Mouse (Mus musculus): Measurements from ENCODE around the gene Chd6.

Gene Chd6

DNA sequence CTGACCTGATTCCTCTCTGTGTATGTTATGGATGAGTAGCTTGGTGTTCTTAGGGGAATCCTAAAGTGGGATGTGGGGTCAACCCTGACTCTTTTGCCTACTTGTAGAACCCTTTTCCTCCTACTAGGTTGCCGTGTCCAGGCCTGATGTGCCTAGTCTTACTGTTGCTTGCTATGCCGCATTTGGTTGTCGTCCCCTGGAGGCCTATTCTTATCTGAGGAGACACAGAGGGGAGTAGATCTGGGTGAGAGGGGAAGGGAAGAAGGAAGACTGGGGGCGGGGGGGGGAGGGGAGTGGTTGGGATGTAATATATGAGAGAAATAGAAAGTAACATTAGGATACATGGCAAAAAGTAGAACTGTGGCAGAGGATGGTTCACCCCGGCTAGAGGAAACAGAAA lies 33.3 kb downstream of the Chd6 start:
- no peak for DNase-seq (ENCODE audit: low spot score in 2 of 2)

DNA sequence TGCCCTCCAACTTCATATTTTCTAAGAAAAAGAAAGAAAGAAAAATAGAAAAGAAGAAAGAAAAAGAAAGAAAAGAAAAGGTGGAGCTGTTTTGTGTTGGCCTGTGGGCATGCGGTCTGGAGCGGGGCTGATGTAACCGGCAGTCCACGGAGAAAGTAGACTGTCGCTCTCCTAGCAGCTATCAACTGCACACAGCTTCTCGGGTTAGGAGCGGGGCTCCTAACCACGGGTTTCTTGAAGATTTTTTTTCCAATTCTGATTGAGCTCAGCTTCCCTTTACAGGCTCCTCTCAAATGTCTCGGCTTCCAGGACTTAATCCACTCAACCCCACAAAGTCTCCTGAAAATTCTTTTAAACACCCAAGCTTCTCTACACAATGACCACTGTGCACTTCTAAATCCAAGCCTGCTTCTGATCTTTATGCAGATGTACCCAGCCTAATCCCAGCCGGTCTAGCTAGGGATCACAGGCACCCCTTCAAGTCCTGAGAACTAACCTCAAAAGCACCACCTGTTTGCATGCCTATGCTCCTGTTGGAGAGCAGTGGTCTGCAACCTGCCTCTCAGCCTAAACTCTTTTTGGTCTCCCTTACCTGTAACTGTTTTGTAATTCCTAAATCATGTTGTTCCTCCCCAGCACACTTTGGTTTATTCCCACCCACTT lies 42.6 kb downstream of the Chd6 start:
- DNase-seq (ENCODE audit: low spot score in 2 of 2) = no peak

DNA sequence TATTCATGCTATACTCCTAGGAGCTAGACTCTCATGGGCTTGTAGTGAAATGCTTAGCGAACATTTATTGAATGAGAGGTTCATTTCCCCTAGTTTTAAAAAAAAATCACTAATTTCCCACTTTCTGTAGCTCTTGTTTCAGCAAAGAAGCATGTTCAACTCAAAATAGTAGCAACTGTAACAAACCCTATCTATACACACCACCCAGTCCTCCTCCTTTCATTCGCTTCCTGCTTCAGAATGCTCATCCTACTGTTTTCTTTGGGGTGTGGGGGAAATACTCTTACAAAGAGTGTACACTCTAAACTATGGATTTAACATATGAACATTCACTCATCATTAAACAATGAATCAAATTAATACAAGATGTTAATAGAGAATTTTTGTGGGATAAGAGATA lies 43.3 kb downstream of the Chd6 start:
- no peak for DNase-seq (ENCODE audit: low spot score in 2 of 2)

DNA sequence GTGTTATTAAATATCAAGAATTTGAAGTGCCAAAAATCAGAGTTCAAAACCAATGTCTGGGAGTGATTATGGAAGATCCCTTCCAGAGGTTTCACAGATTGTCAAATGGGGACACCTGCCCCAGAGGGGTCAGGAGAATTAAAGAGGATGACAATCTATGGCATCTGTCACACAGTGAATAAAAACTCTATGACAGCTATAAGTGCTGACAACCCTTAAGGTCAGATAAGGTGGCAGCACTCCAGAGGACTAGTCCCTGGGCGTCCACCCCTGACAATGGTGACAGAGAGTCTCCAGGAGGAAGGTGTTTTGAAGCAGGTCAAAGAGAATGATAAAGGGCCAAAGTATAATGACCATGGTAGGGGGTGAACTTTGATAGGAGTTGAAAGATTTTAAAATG lies 44.0 kb downstream of the Chd6 start:
- no peak for DNase-seq (ENCODE audit: low spot score in 2 of 2)

DNA sequence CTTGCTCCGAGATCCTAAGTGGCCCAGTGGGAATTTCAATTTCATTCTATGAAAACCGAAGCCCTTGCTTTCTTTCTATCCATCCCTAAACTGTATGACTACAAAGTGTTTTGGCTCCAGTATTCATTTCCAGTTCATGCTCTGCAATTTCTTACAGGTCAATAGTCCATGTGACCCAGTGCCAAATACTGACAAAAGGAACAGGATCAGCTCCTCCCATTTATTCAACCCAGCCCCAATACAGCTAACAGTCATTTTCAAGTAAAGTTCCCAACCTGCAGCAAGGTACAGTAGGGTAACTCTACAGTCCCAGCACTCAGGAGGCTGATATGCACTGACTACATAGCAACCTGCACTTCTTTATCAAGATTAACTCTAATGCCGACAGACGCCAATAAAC lies 50.0 kb downstream of the Chd6 start:
- DNase-seq (ENCODE audit: low spot score in 2 of 2) = no peak

DNA sequence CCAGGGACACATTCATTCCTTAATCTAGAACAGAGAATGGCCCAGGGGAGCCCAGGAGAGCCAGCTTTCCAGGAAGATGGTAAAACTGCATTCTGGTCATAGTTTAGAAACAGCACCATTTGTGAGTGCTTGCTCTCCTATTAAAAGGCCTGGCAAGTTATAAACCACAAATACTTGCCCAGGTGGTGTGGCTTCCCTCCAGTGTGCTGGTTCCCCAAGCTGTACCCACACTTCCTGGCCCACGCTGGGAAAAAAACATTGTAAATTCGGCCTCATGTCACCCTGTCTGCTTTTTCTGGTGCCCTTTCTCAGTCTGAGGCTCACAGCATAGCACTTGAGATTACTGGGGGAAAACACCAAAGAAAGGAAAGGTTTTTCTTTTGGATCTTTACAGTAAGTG lies 55.1 kb downstream of the Chd6 start:
- no peak for DNase-seq (ENCODE audit: low spot score in 2 of 2)

DNA sequence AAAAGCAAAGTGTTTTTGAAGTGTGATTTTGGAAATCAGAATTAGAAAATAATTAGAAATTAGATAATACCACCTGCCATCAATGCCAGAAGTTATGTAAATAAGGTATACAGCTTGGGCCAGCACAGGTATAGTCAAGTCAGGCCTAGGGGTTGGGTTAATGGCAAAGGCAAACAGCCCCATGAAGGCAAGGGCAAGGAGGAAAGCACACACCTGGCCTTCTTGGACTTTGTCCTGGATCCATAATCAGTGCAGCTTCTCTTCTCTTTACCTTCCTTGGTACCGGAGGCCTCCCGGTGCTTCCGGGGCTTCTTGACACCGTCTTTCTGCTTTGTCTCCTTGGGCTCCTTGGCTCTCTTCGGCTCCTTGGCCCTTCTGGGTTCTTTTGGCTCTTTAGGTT lies 56.7 kb downstream of the Chd6 start:
- DNase-seq (ENCODE audit: low spot score in 2 of 2) = no peak

DNA sequence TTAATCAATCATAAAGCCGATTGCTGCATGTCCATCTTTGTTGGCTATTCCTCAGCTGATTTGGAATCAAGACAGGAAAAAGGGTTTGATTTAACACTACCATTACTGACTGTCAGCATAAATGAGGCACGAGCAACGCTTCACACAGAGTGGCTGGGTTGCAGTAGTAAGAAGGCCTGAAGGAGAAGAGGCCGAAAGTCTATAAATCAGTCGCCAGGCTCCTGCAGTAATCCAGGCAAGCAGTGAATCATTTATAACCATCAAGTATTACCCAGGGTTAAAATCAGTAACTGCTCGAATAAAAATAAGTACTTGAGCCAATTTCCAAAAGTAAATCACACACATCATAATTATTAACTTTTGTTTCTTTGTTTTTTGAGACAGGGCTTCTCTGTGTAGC lies 59.4 kb downstream of the Chd6 start:
- DNase-seq (ENCODE audit: low spot score in 2 of 2) = no peak

DNA sequence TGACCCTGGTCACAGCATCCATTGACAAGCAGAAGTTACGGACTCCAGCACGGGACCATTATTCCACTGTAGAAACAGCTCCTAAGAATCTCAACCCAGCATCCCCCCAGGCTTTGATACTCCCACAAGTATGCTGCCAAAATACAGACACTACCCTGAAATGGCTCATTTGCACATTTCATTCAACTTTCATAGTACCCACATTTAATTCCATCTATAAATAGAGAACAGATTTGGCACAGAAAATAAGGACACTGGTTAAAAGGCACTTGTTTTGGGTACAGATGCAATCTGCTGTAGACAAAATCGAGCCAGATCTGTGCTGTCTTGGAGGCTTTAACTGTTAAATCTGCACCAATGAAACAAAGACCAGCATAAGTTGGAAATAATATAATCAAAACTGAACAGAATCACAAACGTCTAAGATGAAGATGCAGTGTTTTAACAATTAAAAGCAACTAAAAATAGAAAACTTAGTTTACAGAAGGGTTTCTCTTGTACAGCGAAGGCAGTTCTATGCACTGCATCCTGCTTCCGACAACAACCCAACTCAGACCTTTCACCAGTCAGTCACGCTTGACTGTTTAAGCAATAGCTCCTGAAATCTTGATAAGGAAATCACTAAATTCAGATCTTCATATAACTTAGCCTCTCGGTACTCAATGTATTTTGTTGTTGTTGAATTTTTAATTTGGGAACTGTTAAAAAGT lies 64.2 kb downstream of the Chd6 start:
- no peak for DNase-seq (ENCODE audit: low spot score in 2 of 2)

DNA sequence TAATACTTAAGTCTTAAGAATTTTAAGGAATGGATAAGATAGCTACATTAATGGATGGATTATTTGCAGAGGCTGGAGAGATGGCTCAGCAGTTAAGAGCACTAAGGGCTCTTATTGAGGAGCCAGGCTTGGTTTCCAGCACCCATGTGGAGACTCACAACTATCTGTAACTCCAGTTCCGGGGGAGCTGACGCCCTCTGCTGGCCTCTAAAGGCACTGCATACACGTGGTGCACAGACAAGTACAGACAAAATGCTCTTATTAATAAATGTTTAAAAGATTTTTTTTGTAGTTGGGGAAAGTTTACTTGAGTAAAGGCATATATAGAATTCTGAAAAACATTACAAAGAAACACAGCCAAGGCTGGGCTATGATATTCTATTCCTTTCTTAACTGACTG lies 66.0 kb downstream of the Chd6 start:
- no peak for DNase-seq (ENCODE audit: low spot score in 2 of 2)

DNA sequence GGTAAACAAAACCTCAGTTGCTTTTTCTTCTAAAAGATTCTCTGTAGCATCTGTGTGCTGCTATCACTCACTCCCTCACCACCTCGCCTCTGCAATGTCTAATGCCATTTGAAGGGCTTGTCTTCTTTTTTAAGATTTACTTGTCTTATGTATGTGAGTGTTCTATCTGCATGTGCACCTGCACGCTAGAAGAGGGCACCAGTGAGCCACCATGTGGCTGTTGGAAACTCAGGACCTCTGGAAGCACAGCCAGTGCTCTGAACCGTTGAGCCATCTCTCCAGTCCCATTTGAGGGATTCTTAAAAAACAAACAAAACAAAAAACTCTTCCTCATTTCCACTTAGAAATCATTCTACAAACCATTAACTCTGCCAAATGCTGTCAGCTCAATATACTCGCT lies 68.1 kb downstream of the Chd6 start:
- no peak for DNase-seq (ENCODE audit: low spot score in 2 of 2)

DNA sequence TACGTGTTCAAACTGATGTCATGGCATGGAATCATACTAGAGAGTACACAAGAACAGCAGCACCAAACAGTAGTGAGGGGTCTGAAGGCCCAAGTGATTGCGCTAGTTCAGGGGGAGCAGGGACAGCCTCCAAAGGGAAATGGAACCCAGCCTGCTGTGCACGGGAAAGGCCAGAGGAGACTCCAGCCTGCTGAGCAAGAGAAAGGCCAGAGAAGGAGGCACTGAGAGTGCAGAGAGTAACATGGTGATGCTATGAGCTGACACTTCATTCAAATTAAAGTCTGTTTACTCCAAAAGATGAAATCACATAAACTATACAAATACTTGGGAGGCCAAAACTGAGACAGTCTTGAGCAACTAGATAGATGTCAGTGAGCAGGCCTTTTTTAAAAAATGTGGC lies 71.1 kb downstream of the Chd6 start:
- DNase-seq (ENCODE audit: low spot score in 2 of 2) = no peak

DNA sequence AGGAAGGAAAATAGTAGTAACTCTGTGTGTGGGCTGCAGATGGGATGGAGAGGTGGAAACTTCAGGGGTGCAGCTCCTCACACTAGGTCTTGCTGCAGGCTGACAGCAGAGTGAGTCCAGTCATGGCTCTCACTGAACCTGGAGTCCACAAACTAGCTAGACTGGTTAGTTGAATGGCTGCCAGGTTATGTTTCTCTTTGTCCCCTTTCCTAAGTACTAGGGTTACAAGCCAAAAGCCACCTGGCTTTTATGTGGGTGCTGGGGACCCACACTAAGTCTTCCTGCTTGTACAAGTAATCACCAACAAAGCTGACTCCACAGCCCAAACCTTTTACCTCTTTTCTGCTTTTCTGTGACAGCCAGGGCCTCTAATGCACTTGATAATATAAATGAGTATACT lies 75.7 kb downstream of the Chd6 start:
- no peak for DNase-seq (ENCODE audit: low spot score in 2 of 2)

DNA sequence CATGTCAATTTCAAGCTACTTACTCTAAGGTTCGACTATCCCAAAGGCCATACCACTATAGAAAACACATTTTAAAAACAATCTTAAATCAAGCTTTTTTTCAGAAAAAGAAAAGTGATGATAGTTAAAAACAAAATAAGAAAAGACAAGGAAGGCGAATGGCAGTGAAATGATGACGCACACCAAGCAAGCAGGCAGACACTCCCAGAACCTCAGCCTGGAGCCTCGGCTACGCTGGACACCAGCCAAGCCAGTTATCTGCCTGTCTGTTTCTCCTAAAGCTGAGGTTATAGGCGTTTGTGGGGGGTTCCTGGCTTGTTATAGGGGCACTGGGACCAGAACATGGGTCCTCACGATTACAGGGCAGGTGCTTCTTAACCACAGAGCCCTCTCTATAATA lies 76.5 kb downstream of the Chd6 start:
- DNase-seq (ENCODE audit: low spot score in 2 of 2) = no peak

DNA sequence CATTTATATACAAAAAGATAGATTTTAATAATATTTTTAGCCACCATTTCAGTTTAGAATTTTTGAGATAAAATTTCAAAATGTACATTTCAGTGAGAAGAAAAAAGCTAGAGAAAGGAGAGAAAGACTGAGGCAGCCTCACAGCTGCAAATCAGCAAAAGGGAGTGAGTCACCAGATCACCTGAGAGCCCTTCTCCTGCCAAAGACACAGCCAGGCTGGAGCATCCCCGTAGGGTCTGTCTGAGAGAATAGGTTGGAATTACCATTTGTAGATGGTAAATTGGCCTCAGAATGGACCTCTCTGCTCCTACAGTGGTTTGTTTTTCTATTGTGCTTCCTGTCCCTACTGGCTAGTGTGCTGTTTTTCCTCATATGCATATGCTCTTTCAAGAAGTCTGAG lies 84.3 kb downstream of the Chd6 start:
- no peak for DNase-seq (ENCODE audit: low spot score in 2 of 2)

DNA sequence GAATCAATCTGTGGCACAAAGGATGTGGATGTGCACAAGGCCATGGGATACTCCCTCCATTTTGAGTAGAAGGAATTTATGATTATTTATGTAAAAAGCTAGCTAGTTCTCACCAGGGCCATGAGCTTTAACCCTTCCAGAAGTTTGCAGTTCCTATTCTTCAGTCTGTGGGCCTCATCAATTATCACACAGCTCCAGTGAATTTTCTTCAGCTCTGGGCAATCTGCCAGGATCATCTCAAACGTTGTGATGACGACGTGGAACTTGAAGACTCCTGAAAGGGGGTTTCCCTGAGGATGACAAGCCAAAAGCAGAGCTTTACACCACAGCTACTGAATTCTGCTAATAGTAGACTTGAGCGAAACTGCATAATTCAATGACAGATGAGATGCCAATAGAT lies 91.0 kb downstream of the Chd6 start:
- DNase-seq (ENCODE audit: low spot score in 2 of 2) = no peak

DNA sequence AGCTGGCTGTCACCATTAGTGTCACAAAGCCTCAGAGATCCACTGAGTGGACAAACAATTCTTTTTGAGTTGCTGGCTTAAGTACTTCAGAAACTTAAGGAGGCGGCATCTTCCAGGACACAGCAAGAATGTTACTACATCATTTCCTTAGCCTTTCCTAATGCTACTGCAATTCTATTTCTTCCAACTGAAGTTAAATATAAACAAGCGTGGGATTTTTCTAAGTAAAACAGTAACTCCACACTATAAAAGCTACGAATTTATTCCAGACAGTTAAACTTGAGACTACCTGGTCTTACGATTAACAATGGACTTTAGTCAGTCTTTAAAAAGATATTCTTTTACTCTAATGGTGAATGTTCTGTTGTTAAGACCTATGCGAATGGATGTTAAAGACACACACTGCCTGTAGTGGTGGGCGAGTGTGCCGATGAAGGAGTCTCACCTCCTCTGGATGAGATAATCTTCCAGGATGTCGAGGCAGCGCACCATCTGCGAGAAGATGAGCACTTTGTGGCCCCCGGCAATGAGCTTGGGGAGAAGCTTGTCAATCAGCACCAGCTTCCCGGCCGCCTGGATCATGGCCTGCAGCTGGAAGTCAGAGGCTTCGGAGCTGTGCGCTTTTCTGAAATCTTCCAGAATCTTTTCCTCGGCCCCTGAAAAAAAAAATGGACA lies 96.2 kb downstream of the Chd6 start:
- no peak for DNase-seq (ENCODE audit: low spot score in 2 of 2)

DNA sequence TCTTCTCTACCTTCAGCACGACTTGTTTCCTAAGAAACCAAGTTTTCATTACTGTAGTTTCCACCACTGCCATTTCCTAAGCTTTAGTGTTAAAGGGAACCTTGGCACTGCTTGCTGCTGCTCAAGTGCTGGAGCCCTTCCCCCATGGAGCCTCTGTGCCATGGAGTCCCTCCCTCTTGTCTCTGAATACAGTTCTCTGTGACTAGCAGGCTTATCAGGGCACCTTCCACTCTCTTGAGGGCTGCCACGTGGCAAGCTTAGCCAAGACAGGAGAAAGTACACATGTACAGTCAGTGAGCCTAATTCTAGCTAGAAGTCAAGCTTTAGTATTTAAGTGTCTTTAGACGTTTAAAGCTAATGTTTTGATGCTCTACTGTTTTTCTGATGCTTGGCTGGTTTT lies 104.5 kb downstream of the Chd6 start:
- no peak for DNase-seq (ENCODE audit: low spot score in 2 of 2)

DNA sequence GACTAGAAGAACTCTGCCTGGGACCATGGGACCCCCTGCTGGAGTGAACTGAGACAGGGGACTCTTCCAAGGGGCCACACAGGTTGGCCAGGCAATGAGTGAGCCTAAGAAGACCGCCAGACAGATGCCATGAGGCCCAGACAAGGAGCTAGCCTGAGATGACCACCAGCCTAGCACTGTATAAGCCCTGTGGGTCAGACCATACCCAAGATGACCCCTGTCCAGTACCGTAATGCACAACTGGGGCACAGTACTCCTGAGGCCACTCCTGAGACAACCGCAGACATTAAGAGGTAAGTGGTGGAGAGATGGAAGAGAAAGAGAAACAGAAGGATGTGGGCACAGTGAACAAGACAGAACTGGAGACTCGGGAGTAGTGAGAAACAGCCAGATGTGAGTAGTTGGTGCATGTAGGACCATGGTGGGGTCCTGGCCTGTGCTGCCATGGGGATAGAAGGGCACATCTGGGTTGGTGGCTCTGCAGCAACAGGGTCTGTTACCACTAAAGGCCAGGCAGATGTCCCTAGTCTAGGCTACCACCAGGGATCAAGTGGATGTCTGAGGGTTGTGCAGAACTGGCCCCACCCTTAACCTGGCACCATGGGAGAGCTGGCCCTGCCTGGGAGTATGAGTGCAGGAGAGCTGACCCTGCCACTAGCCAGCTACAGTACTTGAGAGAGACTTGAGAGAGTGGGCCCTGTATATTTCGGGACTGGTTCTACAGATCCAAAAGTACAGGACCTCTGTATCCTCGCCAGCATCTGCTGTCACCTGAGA lies 111.7 kb downstream of the Chd6 start:
- no peak for DNase-seq (ENCODE audit: low spot score in 2 of 2)

DNA sequence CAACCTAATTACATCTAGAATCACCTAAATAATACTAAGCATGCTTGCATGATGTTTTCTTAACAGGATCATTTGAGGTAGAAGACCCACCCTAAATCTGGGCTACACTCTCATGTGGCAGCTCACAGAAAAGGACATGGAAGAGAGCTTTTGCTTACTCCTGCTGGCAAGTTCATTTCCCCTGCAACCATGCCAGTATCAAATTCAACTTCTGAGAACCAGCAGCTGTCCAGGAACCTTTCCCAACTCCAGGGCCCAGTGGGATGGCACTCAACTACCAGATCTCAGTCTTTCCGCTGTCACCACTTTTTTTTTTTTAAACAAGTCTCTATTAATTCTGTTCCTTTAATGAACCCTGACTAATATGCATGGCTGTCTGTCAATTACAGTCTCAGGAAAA lies 114.7 kb downstream of the Chd6 start:
- no peak for DNase-seq (ENCODE audit: low spot score in 2 of 2)

DNA sequence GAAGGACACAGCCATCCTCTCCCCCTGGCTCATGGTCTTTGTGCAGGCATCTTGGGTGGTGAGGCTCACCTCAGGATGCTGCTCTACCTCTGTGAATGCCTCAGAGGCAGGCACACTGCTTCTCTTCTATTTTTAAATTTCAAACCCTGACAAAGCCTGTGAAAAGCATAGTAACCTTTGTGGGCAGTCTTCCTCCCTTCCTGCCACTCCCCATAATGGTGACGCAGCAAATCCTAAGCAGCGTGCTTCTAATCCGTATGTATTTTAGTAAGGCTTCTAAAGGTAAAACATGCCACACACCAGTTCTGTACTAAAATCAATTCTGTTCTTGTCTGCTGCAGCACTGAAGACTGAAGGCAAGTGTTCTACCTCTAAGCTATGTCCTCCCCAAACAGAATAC lies 116.4 kb downstream of the Chd6 start:
- no peak for DNase-seq (ENCODE audit: low spot score in 2 of 2)

DNA sequence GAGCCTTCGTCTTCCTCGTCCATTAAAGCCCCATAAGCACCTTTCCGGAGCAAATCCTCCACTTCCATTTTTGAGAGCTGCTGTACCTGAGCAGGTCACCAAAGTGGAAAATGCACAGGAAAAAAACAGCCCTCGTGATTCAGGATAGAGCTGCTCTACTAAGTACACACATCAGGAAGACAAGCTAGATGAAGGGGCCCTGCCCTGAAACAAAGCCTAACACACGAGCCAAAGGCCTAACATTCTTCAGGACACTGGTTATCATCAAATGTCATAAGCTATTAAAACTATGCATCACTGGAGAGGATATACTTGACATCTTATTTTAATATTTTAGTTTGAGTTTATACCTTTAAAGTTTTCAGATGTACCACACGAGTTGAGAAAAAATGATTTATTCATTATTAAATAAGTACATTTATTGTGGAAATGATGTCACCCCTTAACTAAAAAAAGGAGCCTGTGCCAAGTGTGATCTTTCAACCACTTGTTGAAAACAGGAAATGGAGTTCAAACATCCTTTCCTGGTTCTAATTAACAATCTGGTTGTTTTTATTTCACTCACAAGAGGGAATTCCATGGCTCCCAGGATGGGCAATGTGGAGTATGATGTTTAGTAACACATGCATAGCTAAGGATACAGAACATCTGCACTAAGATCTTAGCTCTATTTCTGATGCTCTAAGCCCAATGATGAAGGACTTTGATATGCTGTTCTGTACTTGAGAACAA lies 118.4 kb downstream of the Chd6 start:
- DNase-seq (ENCODE audit: low spot score in 2 of 2) = no peak
